Mouse (Mus musculus): ENCODE measurements around the gene Rab11b. TPM values are rescaled to one million over a fixed set of nuclear protein-coding genes. Genes with fewer than 3 reads are reported as not detected.

Rab11b gene
- polyA plus RNA-seq (2017; shearing (Covaris generic)), result 331 TPM

GRCm38 (mm10) chr17:33760255-33761165, at the start of gene Rab11b:
Rab11b (minus strand) TSS chr17:33760530.

GRCm38 (mm10) chr17:33781124-33781977, 21.0 kb upstream of the Rab11b start, which contains the start of gene Angptl4:
Angptl4 (minus strand) TSS chr17:33781830.

GRCm38 (mm10) chr17:33718384-33718881, 41.9 kb downstream of the Rab11b start, which contains the start of gene March2:
March2 (minus strand) TSS chr17:33718670.

Other genes starting within 250 kb of the Rab11b start
- 134 TPM for gene Adamts10, start 236.3 kb downstream of the Rab11b start, polyA plus RNA-seq (2017; shearing (Covaris generic))
- gene Myo1f, start 204.8 kb downstream of the Rab11b start, polyA plus RNA-seq (2017; shearing (Covaris generic)), result 63.4 TPM
- gene Zfp414, start 131.4 kb downstream of the Rab11b start, polyA plus RNA-seq (2017; shearing (Covaris generic)), result 82.5 TPM
- 2.5 TPM for gene Pram1, start 122.5 kb downstream of the Rab11b start, polyA plus RNA-seq (2017; shearing (Covaris generic))
- gene Hnrnpm, start 73.7 kb downstream of the Rab11b start, polyA plus RNA-seq (2017; shearing (Covaris generic)), result 352 TPM
- 33.3 TPM for gene March2, start 41.9 kb downstream of the Rab11b start, polyA plus RNA-seq (2017; shearing (Covaris generic))
- 3.4 TPM for gene Angptl4, start 21.3 kb upstream of the Rab11b start, polyA plus RNA-seq (2017; shearing (Covaris generic))
- gene Kank3, start 50.0 kb upstream of the Rab11b start, polyA plus RNA-seq (2017; shearing (Covaris generic)), result 3.2 TPM
- gene Rps28, start 64.0 kb upstream of the Rab11b start, polyA plus RNA-seq (2017; shearing (Covaris generic)), result 1,412 TPM
- gene Ndufa7, start 64.0 kb upstream of the Rab11b start, polyA plus RNA-seq (2017; shearing (Covaris generic)), result 422 TPM
- gene Cd320, start 82.6 kb upstream of the Rab11b start, polyA plus RNA-seq (2017; shearing (Covaris generic)), result 26.2 TPM
- not detected for gene Gm7029, start 113.3 kb upstream of the Rab11b start, polyA plus RNA-seq (2017; shearing (Covaris generic))
- gene Kifc1, start 130.1 kb upstream of the Rab11b start, polyA plus RNA-seq (2017; shearing (Covaris generic)), result 5.5 TPM
- gene Platr17, start 144.6 kb upstream of the Rab11b start, polyA plus RNA-seq (2017; shearing (Covaris generic)), result 4.0 TPM
- 143 TPM for gene Daxx, start 148.9 kb upstream of the Rab11b start, polyA plus RNA-seq (2017; shearing (Covaris generic))
- gene Tapbp, start 155.4 kb upstream of the Rab11b start, polyA plus RNA-seq (2017; shearing (Covaris generic)), result 701 TPM
- gene Zbtb22, start 155.4 kb upstream of the Rab11b start, polyA plus RNA-seq (2017; shearing (Covaris generic)), result 23.0 TPM
- gene Rgl2, start 169.0 kb upstream of the Rab11b start, polyA plus RNA-seq (2017; shearing (Covaris generic)), result 107 TPM
- 152 TPM for gene Pfdn6, start 179.8 kb upstream of the Rab11b start, polyA plus RNA-seq (2017; shearing (Covaris generic))
- gene Wdr46, start 180.1 kb upstream of the Rab11b start, polyA plus RNA-seq (2017; shearing (Covaris generic)), result 76.0 TPM
- 46.4 TPM for gene B3galt4, start 191.0 kb upstream of the Rab11b start, polyA plus RNA-seq (2017; shearing (Covaris generic))
- gene Vps52, start 195.3 kb upstream of the Rab11b start, polyA plus RNA-seq (2017; shearing (Covaris generic)), result 90.1 TPM
- 3,509 TPM for gene Rps18, start 195.5 kb upstream of the Rab11b start, polyA plus RNA-seq (2017; shearing (Covaris generic))
- gene H2-K1, start 239.8 kb upstream of the Rab11b start, polyA plus RNA-seq (2017; shearing (Covaris generic)), result 12,738 TPM